Mouse (Mus musculus) spleen, adult 2 months (tissue): ENCODE measurements around the gene Fgfr2. TPM values are rescaled to one million over a fixed set of nuclear protein-coding genes. Genes with fewer than 3 reads are reported as not detected.

Source experiments
- DNase-seq, 2 experiments: peaks; one replicate each; pipeline versions ENCODE4 v3.0.0 to v3.0.0-alpha.2; 2012 to 2021; ENCODE audit warnings: low spot score in 2 of 2, low read depth in 1 of 2
- H3K27ac ChIP-seq: fragments of 200-500 bp; 2 replicates; pipeline ENCODE4 v1.5.1; 2012; ENCODE audit warnings: low read length, inconsistent platforms; ENCODE audit not compliant: insufficient read depth
- H3K27me3 ChIP-seq: fragments of 200-500 bp; 2 replicates; pipeline ENCODE4 v1.6.1; 2012; ENCODE audit warnings: mild to moderate bottlenecking, moderate library complexity, low read length, inconsistent platforms; ENCODE audit not compliant: control insufficient read depth, insufficient read depth
- H3K36me3 ChIP-seq: fragments of 200-500 bp; 2 replicates; pipeline ENCODE4 v1.6.1; 2012; ENCODE audit warnings: mild to moderate bottlenecking, low read length, inconsistent platforms; ENCODE audit not compliant: control insufficient read depth, insufficient read depth
- H3K4me1 ChIP-seq: fragments of 200-500 bp; 2 replicates; pipeline ENCODE4 v1.6.1; 2011; ENCODE audit warnings: inconsistent platforms; ENCODE audit not compliant: control insufficient read depth, insufficient read depth, insufficient read length
- H3K4me3 ChIP-seq: fragments of 200-500 bp; 2 replicates; pipeline ENCODE4 v1.5.1; 2011; ENCODE audit warnings: mild to moderate bottlenecking, inconsistent platforms; ENCODE audit not compliant: insufficient read depth, insufficient read length; ENCODE audit errors: extremely low read depth
- CTCF ChIP-seq: fragments of 200-500 bp; IDR thresholded peaks from 2 replicates; pipeline ENCODE4 v1.5.1; 2011; ENCODE audit warnings: mild to moderate bottlenecking, inconsistent platforms; ENCODE audit not compliant: insufficient read depth, insufficient read length, insufficient replicate concordance; ENCODE audit errors: extremely low read depth
- POLR2A ChIP-seq: fragments of 200-500 bp; IDR thresholded peaks from 2 replicates; pipeline ENCODE4 v1.6.1; 2011; ENCODE audit warnings: low read depth, low read length, inconsistent platforms
- WGBS: fragments of 180-500 bp; shearing (Covaris S2); methylation state at CpG from one replicate; pipeline ENCODE4 v1.1.7; 2018; 5-methylcytosine and 5-hydroxymethylcytosine counted together
- polyA plus RNA-seq: library from polyadenylated mRNA; depleted of rRNA; stranded (reverse); fragments of >200 nt; gene quantifications from 2 replicates; pipeline ENCODE4 v1.2.3, GENCODE M21; 2012

Fgfr2 gene
- polyA plus RNA-seq, 1 experiment: 1.6 TPM

DNA sequence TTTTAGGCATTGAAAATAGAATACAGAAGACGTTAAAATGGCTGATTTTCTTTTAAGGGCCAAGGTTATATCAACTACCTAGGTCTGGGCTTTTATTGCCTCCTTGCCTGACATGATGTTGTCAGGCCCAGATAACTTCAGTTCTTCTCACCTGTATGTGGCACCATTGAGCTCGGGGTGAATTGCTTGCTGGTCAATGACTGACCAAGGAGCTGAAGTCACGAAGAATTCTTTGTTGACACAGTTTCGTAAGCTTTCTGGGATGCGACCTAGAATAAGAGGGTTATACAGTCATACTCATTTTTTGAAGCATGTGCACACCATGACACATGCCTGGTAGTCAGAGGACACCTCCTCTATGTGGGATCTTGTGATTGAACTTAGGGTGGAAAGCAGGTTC is 133.3 kb downstream of the Fgfr2 start:
- TF ChIP-seq POLR2A (no peak), CTCF (no peak)
- no peak for DNase-seq
- Histone ChIP-seq H3K27me3 (no peaks in the 10 kb centered on the region), H3K4me3 (no peak overlapping the region), H3K27ac (no peak overlapping the region), H3K4me1 (no peaks in the 10 kb centered on the region), H3K36me3 (peaks cover 3% of the 10 kb centered on the region)
- 95% methylated on average over 5 of the region's 5 CpGs for WGBS

DNA sequence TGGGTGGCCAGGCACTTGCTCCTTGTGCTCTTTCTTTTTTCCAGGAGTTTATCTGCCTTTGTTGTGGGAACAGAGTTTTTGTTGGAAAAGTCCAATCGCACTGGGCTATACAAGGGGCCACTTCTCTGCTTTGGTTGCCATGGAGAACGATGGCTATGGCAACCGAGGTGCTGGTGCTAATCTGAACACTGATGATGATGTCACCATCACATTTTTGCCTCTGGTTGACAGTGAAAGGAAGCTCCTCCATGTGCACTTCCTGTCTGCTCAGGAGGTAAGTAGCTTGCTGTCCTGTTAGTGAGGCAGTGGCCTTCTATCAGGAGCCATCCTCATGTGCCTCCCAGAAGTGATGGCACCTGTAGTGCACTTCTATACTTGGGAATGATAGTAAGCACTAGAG is 140.5 kb downstream of the Fgfr2 start:
- no peak for TF ChIP-seq POLR2A
- TF ChIP-seq CTCF: no peak
- Histone ChIP-seq H3K27me3 (no peaks in the 10 kb centered on the region), H3K4me1 (no peaks in the 10 kb centered on the region), H3K36me3 (peaks cover 21% of the 10 kb centered on the region), H3K4me3 (no peak overlapping the region), H3K27ac (no peak overlapping the region)
- 81% methylated on average over 3 of the region's 3 CpGs for WGBS
- DNase-seq: no peak

- no peak for DNase-seq
- Histone ChIP-seq H3K4me3 (no peak overlapping the region), H3K36me3 (peaks cover 19% of the 10 kb centered on the region), H3K27ac (no peak overlapping the region), H3K27me3 (no peaks in the 10 kb centered on the region), H3K4me1 (no peaks in the 10 kb centered on the region)
- 95% methylated on average over 2 of the region's 2 CpGs for WGBS
- TF ChIP-seq POLR2A (no peak), CTCF (no peak)
These were observed 145.2 kb downstream of the Fgfr2 start for GRCm38 (mm10) chr7:132977981-132978380.

GRCm38 (mm10) chr7:132976079-132976478 is 147.1 kb downstream of the Fgfr2 start:
- TF ChIP-seq CTCF (no peak), POLR2A (no peak)
- no peak overlapping the region for H3K27ac ChIP-seq
- H3K4me1 ChIP-seq: no peaks in the 10 kb centered on the region
- DNase-seq: no peak
- no peaks in the 10 kb centered on the region for H3K27me3 ChIP-seq
- H3K4me3 ChIP-seq: no peak overlapping the region
- H3K36me3 ChIP-seq: peaks cover 15% of the 10 kb centered on the region
- 94% methylated on average over 2 of the region's 2 CpGs for WGBS

- no peaks in the 10 kb centered on the region for H3K4me1 ChIP-seq
- no peak overlapping the region for H3K4me3 ChIP-seq
- H3K27me3 ChIP-seq: no peaks in the 10 kb centered on the region
- 92% methylated on average over 2 of the region's 2 CpGs for WGBS
- peaks cover 14% of the 10 kb centered on the region for H3K36me3 ChIP-seq
- no peak for DNase-seq
- TF ChIP-seq CTCF (no peak), POLR2A (no peak)
- H3K27ac ChIP-seq: no peak overlapping the region
These were observed 151.1 kb downstream of the Fgfr2 start for GRCm38 (mm10) chr7:132972079-132972478.

- TF ChIP-seq POLR2A: no peak
- no peak for TF ChIP-seq CTCF
- Histone ChIP-seq H3K27me3 (no peaks in the 10 kb centered on the region), H3K4me1 (no peaks in the 10 kb centered on the region), H3K27ac (no peak overlapping the region), H3K4me3 (no peak overlapping the region), H3K36me3 (peaks cover 5% of the 10 kb centered on the region)
- DNase-seq: no peak
- 90% methylated on average over 2 of the region's 2 CpGs for WGBS
These were observed 157.4 kb downstream of the Fgfr2 start for GRCm38 (mm10) chr7:132965707-132966106.

DNA sequence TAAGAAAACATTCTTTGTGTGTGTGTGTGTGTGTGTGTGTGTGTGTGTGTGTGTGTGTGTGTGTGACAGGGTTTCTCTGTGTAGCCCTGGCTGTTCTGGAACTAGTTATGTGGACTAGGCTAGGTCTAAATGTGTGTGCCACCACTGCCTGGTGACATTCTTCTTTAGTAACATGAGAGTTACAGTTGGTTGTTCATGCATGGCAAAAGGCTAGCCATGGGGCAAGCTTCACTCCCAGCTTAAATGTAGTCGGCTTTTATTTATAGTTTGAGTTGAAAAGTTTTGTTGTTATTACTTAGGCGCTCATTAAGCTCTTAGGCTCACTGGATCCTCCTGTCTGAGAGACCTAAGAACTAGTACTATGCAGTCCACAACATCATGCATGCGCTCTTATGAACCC is 158.8 kb downstream of the Fgfr2 start:
- WGBS: 89% methylated on average over 3 of the region's 3 CpGs
- H3K27me3 ChIP-seq: no peaks in the 10 kb centered on the region
- TF ChIP-seq POLR2A (no peak), CTCF (no peak)
- H3K4me1 ChIP-seq: no peaks in the 10 kb centered on the region
- H3K27ac ChIP-seq: no peak overlapping the region
- no peak overlapping the region for H3K4me3 ChIP-seq
- no peak for DNase-seq
- H3K36me3 ChIP-seq: peaks cover 5% of the 10 kb centered on the region
